Mouse (Mus musculus): ENCODE results near the gene Iqcf4. TPM values are rescaled to one million over a fixed set of nuclear protein-coding genes. Genes with fewer than 3 reads are reported as not detected.
"Not testable (repeated sequence)": the region's sequence is repeated elsewhere in the genome, so short reads cannot be mapped to it uniquely, and the experiment has no call there.

Iqcf4 gene
- not detected for total RNA-seq (2021)
- long read RNA-seq, experiment 1, result 0 reads
- long read RNA-seq, experiment 2, result 0 reads

DNA sequence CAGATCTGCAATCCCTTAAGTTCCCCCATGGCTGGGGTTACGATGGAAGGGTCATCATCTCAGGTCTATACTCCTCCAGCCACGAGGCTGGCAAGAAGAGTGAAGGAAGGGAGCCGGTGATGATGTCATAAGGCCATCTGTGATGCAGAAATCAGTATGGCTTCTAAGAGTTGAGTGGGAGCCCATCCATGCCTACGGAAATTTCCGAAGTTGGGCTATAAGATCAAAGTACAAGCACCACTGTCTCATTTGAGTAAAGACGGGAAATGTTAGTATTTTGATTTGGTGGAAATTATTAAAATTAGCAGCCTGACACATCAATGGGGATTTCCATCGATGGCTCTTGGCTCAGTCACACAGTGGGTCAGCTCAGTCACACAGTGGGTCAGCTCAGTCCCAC lies at the start of gene Iqcf4:
Iqcf4 (minus strand) TSS at position 101 of the 400 bp plus-strand sequence.
- DNase-seq (ENCODE audit: low spot score in 2 of 2), result no peak
- no peak within 1 kb of the TSS for H3K27ac ChIP-seq
- no peak for TF ChIP-seq CTCF (conservative IDR thresholded peaks at IDR 0.05)
- H3K4me3 ChIP-seq, result no peak within 1 kb of the TSS

DNA sequence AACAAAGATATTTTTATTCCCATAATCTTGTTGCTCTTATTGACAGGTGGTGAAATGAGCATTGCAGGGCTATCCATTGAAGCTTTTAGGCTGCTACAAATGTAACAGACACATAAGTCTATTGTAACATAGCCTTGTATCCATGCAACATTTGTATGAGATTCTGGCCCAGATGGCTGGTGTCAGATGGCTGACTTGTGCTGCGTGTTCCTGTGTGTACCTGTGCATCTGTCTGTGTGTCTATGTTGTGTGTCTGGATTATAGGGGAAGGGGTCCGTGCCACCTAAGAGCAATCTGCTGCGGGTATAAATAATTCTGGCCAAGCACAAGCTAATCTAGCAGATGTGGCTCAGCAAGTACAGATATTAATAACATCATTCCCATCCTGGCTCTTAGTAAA lies 46.7 kb upstream of the Iqcf4 start:
- Histone ChIP-seq H3K27ac (peak overlapping the region; percentile 80), H3K4me3 (no peak overlapping the region)
- DNase-seq (ENCODE audit: low spot score in 2 of 2), result peak; percentile 78 to 81
- no peak for TF ChIP-seq CTCF (conservative IDR thresholded peaks at IDR 0.05)

DNA sequence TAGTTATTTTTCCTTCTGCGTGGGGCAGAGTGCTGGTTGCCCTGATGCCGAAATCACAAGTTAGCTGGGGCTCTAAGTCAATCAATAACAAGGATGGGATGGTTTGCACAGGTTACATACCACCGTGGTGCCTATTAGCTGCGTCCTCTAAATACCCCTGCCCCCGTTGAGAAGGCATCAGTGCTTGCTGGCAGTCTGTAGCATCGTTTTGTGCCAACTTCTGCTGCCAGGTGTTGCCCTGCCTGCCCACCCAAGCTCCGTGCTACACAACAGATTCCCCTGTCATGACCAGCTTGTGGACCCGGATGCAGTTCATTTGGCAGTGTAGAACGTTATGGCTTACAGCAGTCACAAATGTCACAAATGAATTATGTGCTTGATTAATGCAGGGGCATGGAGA lies 45.5 kb upstream of the Iqcf4 start:
- H3K4me3 ChIP-seq, result no peak overlapping the region
- peak overlapping the region; percentile 80 for H3K27ac ChIP-seq
- no peak for TF ChIP-seq CTCF (conservative IDR thresholded peaks at IDR 0.05)
- DNase-seq (ENCODE audit: low spot score in 2 of 2), result no peak

DNA sequence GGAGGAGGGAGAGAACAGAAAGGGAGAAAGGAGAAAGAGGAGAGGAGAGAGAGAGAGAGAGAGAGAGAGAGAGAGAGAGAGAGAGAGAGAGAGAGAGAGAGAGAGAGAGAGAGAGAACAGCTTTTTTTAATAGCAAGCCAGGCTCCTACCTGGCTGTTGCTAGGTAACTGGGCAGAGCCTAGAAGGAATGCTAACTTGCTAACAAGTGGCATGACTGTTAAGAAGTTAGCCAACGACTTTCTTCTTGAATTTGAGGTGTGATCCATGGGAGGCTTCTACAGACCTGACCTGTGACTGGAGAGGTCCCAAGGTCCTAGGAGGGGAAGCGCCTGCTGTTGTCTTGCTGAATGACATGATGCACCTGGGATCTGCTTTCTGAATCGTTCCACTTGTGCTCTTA lies 43.8 kb upstream of the Iqcf4 start:
- H3K27ac ChIP-seq, result peak overlapping the region; percentile 48; the same call in 1 of the 2 replicates
- no peak for TF ChIP-seq CTCF (conservative IDR thresholded peaks at IDR 0.05)
- H3K4me3 ChIP-seq, result no peak overlapping the region

DNA sequence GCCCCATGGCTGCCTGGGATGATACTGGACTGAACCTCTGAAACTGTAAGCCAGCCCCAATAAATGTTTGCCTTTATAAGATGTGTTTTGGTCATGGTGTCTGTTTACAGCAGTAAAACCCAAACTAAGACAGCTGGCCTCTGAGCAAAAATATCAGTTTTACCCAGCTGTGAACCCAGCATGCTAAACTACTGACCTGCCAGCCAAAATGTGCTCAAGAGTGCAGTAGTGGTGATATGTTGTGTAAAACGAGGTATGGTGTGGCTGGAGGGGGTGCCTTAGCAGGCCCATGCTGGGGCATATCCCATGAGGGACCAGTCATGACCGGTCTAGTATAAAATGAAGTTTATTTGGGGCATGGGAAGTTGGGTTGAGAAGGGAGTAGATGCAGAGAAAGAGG lies 43.2 kb upstream of the Iqcf4 start:
- no peak for TF ChIP-seq CTCF (conservative IDR thresholded peaks at IDR 0.05)
- Histone ChIP-seq H3K27ac (no peak overlapping the region), H3K4me3 (no peak overlapping the region)
- no peak for DNase-seq (ENCODE audit: low spot score in 2 of 2)

More for the DNA sequence above, 43.8 kb upstream of the Iqcf4 start:
- DNase-seq (ENCODE audit: low spot score in 2 of 2), result no peak

DNA sequence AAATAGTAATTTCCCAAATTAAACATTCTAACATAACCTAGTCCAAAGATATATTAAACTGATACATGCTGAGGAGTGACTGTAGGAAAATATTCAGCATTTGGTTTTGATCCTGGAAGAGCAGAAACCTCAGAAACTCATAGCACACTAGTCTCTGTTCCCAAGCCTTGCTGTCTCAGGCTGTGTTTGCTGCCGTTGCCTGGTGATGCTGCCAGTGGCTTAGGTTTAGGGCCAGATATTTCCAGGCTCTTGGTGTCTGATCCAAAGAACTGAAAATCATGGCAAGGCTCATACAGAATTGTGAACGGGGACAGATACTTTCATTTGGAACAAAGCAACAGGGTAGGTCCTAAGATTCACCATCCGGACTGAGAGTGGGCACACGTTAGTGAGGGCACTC lies 39.9 kb upstream of the Iqcf4 start:
- no peak for DNase-seq (ENCODE audit: low spot score in 2 of 2)
- no peak for TF ChIP-seq CTCF (conservative IDR thresholded peaks at IDR 0.05)
- no peak overlapping the region for H3K4me3 ChIP-seq
- peak overlapping the region; percentile 82 for H3K27ac ChIP-seq

DNA sequence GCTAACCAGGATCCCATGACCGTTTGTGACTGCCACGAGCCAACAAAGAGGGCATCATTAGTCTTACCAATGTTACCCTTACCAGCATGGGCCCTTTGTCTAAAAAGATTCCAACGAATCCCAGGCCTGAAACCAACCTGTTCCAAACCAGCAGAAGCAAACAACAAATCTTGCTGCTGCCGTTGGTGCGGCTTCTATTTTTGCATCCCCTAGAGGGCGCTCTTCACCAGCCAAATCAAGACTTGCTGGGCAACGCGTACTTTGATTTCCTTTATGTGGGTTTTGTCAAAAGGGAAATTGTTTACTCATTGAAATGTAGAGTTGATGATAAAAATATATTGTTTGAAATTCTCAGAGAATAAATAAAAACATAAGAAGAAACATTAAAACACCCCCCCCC lies 29.8 kb upstream of the Iqcf4 start:
- Histone ChIP-seq H3K4me3 (no peak overlapping the region), H3K27ac (no peak overlapping the region)
- peak; percentile 86 for TF ChIP-seq CTCF (conservative IDR thresholded peaks at IDR 0.05)
- peak; percentile 59 to 79 for DNase-seq (ENCODE audit: low spot score in 2 of 2)

DNA sequence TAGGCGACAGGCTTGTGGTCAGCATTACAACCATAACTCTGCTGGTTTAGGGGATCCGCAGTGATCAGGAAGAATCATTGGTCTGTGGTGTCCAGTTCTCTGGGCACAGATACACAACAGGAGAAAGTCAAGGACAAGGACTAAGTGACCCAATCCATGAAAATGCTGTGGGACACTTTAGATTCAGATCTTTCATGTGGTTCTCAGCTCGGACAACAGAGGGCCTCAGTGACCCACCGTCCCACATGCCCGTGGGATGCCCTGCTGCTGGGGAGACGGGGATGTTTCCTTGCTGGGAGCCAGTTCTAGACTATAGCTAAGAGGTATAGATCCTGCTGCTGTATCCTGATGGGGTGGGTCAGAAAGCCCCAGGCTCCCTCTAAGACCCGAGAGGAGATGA lies 27.7 kb upstream of the Iqcf4 start:
- no peak overlapping the region for H3K4me3 ChIP-seq
- no peak overlapping the region for H3K27ac ChIP-seq
- TF ChIP-seq CTCF (conservative IDR thresholded peaks at IDR 0.05), result peak; percentile 56
- no peak for DNase-seq (ENCODE audit: low spot score in 2 of 2)

DNA sequence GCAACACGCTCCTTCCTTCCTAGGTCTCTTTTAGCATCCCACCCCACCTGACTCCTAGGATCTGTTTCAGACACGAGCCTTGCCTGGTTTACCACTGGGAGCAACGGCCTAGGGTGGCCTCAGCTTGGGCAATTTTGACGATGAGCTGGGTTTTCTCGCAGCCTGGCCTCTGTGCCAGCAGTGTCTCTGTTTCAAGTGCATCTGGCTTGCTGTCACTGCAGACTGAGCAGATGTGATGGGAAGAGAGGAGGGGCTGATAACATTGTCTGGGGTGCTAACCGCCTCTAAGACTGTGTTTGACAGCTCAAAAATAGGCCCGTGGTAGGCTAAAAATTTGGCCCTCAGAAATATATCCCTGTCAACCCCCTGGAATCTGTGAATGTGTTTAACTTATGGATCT lies 25.0 kb upstream of the Iqcf4 start:
- Histone ChIP-seq H3K27ac (no peak overlapping the region), H3K4me3 (no peak overlapping the region)
- no peak for TF ChIP-seq CTCF (conservative IDR thresholded peaks at IDR 0.05)
- DNase-seq (ENCODE audit: low spot score in 2 of 2), result no peak

DNA sequence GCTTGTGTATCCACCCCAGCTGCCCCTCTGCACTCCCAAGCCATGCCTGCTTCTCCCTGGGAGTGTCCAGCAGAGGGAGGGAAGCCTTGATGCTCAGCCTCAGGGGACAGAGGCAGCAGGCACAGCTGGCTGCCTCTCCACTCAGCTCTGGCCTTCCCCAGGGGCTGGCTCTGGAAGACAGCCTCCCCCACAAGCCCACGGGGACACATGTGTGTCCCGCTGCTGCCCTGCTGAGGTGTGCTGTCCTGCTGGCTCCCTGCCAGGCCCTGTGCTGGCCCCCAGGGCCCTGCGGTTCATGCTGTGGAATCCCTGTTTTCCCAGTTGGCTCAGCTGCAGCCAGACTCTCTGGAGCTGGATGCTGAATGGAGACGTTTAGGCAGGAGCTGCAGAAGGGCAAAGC lies 24.6 kb upstream of the Iqcf4 start:
- not testable (repeated sequence) for H3K27ac ChIP-seq; DNase-seq (ENCODE audit: low spot score in 2 of 2); H3K4me3 ChIP-seq

DNA sequence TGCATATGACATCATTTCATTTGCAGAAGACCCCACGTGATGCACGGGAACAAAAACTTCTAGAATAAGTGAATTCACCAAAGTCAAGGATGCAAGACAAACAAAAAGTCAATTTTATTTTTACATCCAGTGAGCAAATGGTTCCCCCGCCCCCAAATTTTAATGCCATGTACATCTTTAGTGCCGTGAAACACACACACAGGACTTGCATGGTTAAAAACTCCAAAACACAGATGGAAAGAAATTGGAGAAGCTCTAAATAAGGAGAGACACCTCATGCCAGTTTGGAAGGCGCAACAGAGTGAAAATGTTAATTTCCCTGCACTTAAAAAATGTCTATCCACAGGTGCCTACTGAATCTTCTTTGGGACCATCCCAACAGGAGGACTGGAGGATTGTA lies 21.4 kb upstream of the Iqcf4 start:
- DNase-seq (ENCODE audit: low spot score in 2 of 2), result peak in 1 of 2 experiments; percentile 20
- TF ChIP-seq CTCF (conservative IDR thresholded peaks at IDR 0.05), result no peak
- Histone ChIP-seq H3K4me3 (no peak overlapping the region), H3K27ac (no peak overlapping the region)

DNA sequence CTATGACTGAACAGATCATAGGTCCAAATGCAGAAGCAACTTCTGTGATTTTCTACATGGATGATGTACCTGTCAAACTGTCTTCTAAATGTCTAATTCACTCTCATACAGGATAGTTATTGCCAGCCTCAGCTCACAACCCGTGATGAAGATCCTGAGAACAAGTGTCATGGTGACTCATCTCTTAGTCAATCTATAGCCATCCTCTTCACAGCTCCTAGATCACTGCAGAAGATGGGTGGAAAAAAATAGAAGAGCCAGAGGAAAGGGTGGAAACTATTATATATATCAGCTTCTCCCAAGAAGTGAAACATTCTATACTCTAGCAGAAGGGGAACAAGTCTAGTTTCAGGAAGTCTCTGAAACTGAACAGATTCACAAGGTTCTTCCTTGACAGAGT lies 11.8 kb upstream of the Iqcf4 start:
- no peak for TF ChIP-seq CTCF (conservative IDR thresholded peaks at IDR 0.05)
- no peak overlapping the region for H3K27ac ChIP-seq
- no peak overlapping the region for H3K4me3 ChIP-seq
- no peak for DNase-seq (ENCODE audit: low spot score in 2 of 2)

DNA sequence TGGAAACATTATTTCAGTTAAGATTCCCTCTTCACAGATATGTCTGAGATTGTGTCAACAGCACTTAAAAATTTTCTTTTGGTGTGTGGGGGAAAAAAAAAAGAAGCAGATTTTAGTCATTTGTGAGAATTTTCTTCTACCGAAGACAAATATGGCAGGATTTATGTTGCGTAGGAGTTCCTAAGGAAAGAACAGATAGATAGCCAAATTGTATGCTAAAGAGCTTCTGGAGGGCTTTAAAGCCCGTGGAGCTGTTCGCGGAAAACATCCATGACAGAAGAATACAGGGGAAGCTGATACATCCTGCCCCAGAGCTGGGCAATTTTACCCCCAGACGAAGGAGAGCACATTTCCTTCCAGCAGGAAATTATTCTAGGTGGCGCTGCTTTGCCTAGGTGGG lies 9.2 kb upstream of the Iqcf4 start:
- Histone ChIP-seq H3K4me3 (no peak overlapping the region), H3K27ac (peak overlapping the region; percentile 49)
- no peak for TF ChIP-seq CTCF (conservative IDR thresholded peaks at IDR 0.05)
- peak in 1 of 2 experiments; percentile 40 for DNase-seq (ENCODE audit: low spot score in 2 of 2)

DNA sequence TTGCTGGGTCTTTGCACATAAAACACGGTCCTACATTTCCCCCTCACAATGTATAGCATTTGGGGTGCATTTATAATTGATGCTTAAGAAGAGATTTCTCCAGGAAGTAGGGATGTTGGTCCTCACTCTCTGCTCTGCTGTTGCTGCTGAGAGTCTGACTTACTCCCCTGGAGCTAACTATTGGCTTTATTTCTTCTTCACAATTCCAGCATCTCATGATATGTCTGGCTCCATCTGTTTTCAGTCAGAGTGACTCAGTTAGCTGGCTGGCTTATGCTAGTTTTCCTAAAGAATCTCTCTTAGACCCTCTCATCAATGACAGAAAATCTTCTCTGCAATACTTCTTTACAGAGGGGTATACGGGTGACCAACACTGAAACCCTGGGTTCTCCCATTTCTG lies 5.3 kb upstream of the Iqcf4 start:
- no peak for DNase-seq (ENCODE audit: low spot score in 2 of 2)
- Histone ChIP-seq H3K27ac (0 out of 2 replicates have a peak overlapping the region, but pooled peaks have one; percentile 23), H3K4me3 (no peak overlapping the region)
- TF ChIP-seq CTCF (conservative IDR thresholded peaks at IDR 0.05), result no peak

DNA sequence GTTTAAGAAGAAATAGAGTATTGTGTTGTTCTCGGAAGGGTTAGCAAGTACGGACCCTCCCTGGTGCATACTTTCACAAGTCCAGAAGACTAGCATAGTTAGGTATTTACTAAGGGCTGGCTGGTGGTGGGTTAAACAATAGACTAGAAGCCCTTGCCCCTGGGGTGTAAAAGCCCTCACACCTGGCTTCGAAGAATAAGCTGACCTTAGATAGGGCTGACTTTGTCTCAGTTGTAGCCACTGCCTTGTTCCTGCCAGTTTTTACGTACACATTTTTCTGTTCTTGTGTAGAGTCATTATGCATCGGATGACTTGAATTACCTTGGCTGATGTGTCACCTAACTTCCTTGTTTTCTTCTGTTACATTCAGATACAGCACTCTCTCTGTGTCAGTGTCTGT lies 2.6 kb upstream of the Iqcf4 start:
- H3K27ac ChIP-seq, result no peak overlapping the region
- TF ChIP-seq CTCF (conservative IDR thresholded peaks at IDR 0.05), result no peak
- no peak for DNase-seq (ENCODE audit: low spot score in 2 of 2)

More for the DNA sequence above, 2.6 kb upstream of the Iqcf4 start:
- no peak overlapping the region for H3K4me3 ChIP-seq

Measured in layer of hippocampus, adult 2 months (tissue).